Mouse (Mus musculus) thymus, adult 2 months (tissue): Measurements from ENCODE around the gene Rps6ka2.

Experiments
- CTCF ChIP-seq: fragments of 200-500 bp; IDR thresholded peaks from 2 replicates; pipeline ENCODE4 v1.5.1; 2012; ENCODE audit warnings: mild to moderate bottlenecking, control low read depth, low read length, moderate library complexity, borderline replicate concordance; ENCODE audit not compliant: control insufficient read depth, poor library complexity, insufficient read depth; ENCODE audit errors: extremely low read depth
- POLR2A ChIP-seq: fragments of 200-500 bp; IDR thresholded peaks from 2 replicates; pipeline ENCODE4 v1.6.1; 2012; ENCODE audit warnings: mild to moderate bottlenecking, low read length, control low read depth, moderate library complexity; ENCODE audit not compliant: control insufficient read depth, poor library complexity, insufficient read depth; ENCODE audit errors: extremely low read depth

DNA sequence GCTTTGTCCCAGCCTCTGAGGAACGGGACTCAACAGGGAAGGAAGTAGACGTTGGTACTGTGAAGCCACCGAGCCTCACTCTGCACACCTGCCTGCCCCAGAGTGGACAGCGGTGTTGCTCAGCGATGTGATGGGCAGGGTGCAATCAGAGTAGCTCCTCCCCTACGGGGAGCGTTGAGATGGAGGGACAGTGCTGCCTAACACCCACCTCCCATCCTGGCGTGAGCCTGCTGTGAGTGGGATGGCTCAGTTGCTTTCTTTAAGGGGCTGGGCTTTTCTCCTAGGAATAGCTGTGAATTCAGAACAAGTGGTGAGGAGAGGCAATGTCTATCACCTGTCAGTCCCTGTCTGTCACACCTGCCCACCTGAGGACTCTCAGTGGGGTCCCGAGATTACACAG, 12.3 kb downstream of the Rps6ka2 start:
- no peak for TF ChIP-seq POLR2A
- TF ChIP-seq CTCF = no peak
